Mouse (Mus musculus) adipocyte (in vitro differentiated cells): ENCODE measurements at regions not wholly inside any gene's neighbourhood (a gene's known extent, or its start where the extent isn't known, plus 50 kb on each side); places are given as distances from the start of the nearest gene placed in this dataset.

Source experiments
- DNase-seq: peaks from one replicate; pipeline ENCODE4 v3.0.0-alpha.2; 2016; ENCODE audit warnings: low spot score

DNA sequence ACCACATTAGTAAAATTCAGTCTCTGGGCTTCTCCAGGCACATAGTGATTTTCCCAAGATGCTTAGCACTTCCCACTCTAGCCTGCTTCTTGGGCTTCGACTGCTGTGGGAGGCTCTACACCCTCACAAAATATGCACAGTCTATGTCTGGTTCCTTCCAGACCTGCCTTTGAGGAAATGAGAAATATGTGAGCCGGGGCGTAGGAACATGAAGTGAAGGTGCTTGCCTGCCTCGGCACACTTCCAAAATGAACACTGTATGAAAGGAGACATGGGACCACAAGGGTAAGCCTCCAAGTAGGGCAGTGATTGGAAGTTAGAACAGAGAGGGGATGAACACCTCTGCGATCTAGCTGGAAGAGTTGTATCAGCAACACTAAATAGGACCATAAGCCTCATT lies 54.5 kb downstream of the Gm10260 start:
- DNase-seq = no peak

DNA sequence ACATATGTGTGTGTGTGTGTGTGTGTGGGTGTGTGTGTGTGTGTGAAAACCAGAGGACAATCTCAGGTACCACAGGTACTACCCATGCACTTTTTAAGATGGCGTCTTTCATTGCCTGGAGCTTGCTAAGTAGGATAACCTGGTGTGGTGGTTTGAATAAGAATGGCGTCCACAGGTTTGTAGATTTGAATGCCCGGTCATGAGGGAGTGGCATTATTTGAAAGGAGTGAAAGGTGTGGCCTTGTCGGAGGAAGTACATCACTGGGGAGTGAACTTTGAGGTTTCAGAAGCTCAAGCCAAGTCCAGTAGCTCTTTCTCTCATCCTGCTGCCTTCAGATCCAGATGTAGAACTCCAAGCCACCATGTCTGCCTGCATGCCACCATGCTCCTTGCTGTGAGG lies 55.9 kb downstream of the Gm10260 start:
- no peak for DNase-seq

- DNase-seq = peak; percentile 62
Measured at GRCm38 (mm10) chr13:97698967-97699366, 61.5 kb downstream of the Gm10260 start.

DNA sequence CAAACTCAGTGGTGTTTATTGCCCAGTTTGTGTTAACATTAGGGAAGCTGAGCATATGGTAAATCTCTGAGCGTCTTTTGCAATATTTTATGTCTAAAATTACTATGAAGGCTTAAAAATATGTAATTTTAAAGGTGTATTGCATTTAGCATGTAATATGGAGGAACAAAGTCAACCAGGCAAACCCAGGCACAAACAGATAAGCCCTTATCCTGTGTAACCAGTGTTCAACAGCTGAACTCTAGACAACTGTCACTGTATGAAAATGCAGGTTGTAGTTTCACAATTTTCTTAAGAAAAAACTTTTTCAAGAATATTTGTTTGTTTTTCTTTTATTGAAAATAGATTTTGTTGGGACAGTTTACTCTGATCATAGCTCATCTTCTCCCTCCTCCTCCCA lies 62.1 kb downstream of the Gm10260 start:
- no peak for DNase-seq

DNA sequence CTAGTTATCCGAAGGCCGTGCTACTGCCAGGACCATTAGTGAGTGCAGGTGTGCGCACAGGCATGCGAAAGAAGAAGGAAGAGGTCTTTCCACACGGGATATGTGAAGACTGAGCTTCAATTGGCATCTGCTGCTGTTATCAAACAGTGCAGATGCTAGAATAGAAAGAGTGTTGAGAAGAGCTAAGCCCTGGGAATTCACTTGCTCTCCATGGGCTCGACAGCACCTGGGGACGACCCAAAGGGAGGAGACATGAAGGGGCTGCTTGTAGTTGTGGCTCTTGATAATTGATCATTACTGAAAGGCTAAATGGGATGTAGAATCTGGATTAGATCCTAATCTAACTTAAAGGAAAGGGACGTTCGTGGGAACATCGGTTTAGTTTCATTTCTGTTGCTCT lies 63.2 kb downstream of the Gm10260 start:
- DNase-seq = no peak

DNA sequence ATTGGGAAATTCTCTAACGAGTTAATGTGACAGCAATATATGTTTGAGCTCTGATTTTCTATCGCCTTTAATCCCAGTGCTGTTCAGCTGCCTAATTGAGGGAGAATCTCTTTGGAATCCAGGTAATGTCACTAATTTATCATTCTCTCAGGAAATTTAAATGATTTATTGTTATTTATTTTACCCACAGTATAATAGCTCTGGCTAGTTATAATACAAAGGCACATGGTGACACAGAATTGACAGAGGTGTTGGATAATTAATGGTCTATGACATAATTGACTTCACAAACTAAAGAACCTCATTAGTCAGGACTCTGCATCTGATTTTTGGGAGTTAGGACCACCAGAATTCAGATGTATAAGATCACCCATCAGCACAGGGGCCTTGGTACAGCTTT lies 65.4 kb downstream of the Gm10260 start:
- DNase-seq = no peak

DNA sequence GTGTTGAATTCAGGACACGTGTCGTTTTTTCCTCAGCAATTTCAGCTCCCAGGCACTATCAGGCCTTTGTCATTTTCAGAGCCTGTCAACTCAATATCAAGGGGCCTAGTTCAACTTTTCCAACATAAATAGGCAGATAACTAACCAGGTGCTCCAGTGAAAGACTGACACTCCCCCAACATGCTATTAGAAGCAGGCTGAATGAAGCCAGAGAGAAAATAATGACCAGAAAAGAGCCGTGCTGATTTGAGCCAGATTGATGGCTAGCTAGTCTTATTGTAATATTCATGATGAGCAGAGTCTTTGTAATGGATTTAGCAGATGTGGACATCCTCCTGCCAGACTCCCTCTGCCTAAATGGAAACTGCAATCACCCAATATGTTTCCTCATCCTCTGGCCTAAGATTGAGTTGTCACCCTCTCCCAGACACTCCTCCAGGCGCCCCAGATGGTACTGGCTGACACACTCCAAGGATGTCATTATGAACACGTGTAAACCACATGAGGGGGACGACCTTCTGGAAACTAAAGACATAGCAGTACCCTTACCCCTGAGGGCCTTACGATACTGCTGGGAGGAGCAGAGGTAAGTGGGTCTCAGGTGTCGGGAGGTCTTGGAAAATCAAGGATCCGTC lies 66.0 kb downstream of the Gm10260 start:
- DNase-seq = no peak

- no peak for DNase-seq
Measured at GRCm38 (mm10) chr13:97688310-97688886, 72.0 kb downstream of the Gm10260 start.

- DNase-seq = peak; percentile 40
Measured at GRCm38 (mm10) chr13:97683836-97684235, 76.6 kb downstream of the Gm10260 start.

DNA sequence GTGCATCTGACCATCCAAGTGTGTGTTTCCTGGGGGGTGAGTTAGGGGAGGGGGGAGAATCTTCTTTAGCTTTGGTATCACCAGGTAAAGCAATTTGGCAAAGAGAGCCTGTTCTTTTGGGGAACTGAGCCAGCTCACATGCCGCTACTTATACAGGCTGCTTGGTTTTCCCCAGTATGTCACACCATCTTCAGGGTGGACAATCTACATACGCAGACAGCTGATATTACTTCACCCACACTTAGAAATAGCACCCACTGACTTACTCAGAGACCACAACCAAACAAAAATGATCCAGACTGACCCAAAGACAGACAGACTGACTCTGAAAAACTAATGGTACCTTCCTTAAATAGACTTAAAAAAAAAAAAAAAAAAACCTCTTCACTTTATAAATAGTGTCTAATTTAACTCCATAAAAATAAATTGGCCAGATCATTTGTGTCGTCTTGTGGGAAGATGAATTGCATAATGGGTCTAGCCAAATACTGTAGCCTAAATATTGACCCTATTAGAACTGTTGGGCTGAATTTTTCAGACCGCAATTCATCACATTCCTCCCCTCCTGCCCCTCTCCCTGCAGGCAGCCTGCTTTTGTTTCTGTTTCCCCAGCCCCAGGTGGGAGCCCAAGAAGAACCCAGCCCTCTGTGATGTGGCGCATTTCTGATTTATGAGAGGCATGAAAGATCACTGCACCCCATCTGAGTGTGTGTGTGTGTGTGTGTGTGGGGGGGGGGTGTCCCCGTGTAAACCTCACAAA lies 79.0 kb downstream of the Gm10260 start:
- no peak for DNase-seq

DNA sequence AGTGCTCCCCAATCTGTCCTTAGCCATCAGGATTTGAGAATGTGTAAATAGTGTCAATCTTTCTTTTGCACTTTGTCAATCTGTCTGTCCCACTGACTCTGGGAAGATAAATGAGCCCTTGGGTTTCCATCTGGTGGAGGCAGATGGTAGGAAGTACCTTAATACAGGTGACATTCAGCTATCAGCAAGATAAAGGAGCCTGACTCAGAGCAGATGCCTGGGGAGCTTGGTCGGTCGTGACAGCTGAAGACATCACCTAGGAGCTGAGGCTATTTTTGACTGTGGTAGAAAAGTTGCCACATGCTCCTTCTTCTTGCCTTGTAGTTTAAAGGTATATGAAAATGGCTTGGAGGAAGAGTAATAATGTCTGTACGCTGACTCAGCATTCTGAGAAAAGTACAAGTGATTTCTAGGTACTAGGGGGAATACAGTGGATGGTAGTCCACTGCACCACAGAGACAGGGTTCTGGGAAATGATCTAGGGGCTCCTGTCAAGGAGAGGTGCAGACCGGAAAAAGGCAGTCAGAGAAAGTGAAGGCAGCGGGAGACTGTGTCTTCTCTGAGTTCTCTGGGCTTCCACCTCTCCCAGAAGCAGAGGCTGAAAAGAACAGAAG lies 80.0 kb downstream of the Gm10260 start:
- no peak for DNase-seq

DNA sequence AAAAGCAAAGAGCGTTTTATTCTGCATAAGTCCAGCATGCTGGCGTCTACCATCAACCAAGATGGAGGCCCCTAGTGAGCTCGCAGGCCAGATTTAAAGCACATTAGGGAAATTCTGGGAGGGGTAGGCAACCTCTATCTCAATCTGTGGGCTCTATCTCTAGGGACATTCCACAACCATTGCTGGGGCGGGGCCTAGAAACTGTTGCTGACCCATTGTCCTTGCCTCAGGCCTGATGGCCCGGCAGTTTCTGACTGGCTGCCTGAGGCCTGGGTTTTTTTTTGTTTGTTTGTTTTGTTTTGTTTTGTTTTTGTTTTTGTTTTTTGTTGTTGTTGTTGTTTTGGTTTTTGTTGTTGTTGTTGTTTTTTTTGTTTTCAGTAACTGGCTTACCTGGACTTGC lies 81.4 kb downstream of the Gm10260 start:
- DNase-seq = no peak

GRCm38 (mm10) chr13:97676536-97677048 lies 83.8 kb downstream of the Gm10260 start:
- peak; percentile 78 for DNase-seq

DNA sequence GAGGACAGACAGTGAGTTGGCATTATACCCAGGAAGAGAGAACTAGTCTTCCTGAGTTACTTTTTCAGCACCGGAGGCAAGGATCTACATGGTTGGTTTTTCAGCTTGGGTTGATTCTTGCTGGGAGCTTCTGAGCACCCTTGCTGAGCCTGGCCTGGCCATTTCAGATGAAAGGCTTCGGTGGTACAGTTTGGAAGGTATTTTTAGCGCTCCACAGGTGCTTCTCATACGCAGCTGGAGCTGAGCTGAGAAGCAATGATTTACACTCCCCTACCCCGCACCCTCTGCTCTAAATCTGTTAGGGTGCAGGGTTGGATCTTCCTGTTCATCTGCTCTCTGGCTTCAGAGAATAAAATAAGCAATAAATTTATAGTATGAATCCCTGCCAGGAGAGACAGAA lies 87.3 kb downstream of the Gm10260 start:
- no peak for DNase-seq

- no peak for DNase-seq
Measured at GRCm38 (mm10) chr13:97672038-97672675, 88.3 kb downstream of the Gm10260 start.

DNA sequence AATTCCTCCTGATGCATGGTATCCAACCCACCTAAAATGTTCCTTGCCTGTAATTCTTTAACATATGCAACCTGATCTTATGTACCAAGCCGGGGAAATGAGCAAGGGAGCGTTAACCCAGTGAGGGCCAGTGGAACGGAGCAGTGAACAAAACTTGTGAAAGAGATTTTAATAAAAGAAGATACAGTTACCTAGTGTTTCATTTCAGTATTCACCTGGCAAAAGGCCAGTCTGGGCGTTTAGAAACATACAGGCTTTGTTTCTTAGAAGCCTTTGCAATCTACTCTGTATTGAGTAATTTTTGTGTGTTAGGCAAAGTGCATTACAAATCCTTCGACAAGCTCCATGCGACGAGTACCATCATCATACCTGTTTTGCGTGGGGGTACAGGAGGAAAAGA lies 91.1 kb downstream of the Gm10260 start:
- no peak for DNase-seq

GRCm38 (mm10) chr13:97668910-97669309 lies 91.5 kb downstream of the Gm10260 start:
- peak; percentile 18 for DNase-seq

- DNase-seq = no peak
Measured at GRCm38 (mm10) chr13:97667313-97667712, 93.1 kb downstream of the Gm10260 start.

- peak; percentile 63 for DNase-seq
Measured at GRCm38 (mm10) chr13:97666761-97667160, 93.7 kb downstream of the Gm10260 start.

- DNase-seq = no peak
Measured at GRCm38 (mm10) chr13:97665226-97665625, 95.2 kb downstream of the Gm10260 start.

GRCm38 (mm10) chr13:97662741-97663140 lies 97.7 kb downstream of the Gm10260 start:
- DNase-seq = peak; percentile 41

- no peak for DNase-seq
Measured at GRCm38 (mm10) chr13:97656618-97657017, 103.8 kb downstream of the Gm10260 start.
